Mouse (Mus musculus) cortical plate, adult 2 months (tissue): Measurements from ENCODE around the gene Gm27029.

Experiments
- CTCF ChIP-seq: fragments of 200-500 bp; IDR thresholded peaks from 2 replicates; pipeline ENCODE4 v1.5.1; 2011; ENCODE audit warnings: mild to moderate bottlenecking, control low read depth, low read length; ENCODE audit not compliant: insufficient read depth; ENCODE audit errors: extremely low read depth
- POLR2A ChIP-seq: fragments of 200-500 bp; IDR thresholded peaks from 2 replicates; pipeline ENCODE4 v1.6.1; 2011; ENCODE audit warnings: mild to moderate bottlenecking, low read length, control low read depth; ENCODE audit not compliant: insufficient read depth; ENCODE audit errors: extremely low read depth

DNA sequence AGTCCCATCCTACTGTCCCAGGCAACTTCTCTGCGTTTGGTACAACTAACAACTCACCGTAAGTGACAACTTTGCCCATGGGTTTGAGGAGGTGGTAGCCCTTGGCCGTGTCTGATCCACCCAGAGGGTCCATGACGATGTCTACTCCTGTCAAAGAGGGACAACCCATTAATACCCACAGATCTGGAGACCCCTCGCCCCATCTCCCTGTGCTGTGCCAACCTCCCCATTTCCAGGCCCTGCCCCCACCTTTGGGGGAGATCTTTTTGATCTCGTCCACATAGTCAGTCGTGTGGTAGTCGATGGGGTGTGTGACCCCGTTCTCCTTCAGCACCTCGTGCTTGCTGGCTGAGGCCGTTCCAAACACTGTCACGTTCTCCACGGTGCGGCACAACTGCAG is 37.5 kb upstream of the Gm27029 start:
- no peak for TF ChIP-seq CTCF
- TF ChIP-seq POLR2A = no peak
